ENCODE assay signal across 8 mouse cellular contexts in genomic region chr14:118919025-118919424, GRCm38 (mm10). TPM values are rescaled to one million over a fixed set of nuclear protein-coding genes. Genes with fewer than 3 reads are reported as not detected.
DNase-seq lines count a peak whose midpoint lies in the region; ATAC-seq and TF ChIP-seq lines count a peak whose summit lies in the region.

No protein-coding gene starts in this region.

- H3K36me3 ChIP-seq in forebrain, embryonic 11.5 days (ENCODE audit: control insufficient read depth, insufficient read depth, low read length) = no peaks in the 10 kb centered on the region; the same call in 1 of the 2 replicates
- H3K36me3 ChIP-seq in forebrain, embryonic 16.5 days (ENCODE audit: control insufficient read depth, insufficient read depth) = peaks cover 2% of the 10 kb centered on the region

- H3K9me3 ChIP-seq in forebrain, embryonic 11.5 days (ENCODE audit: control insufficient read depth, low read length) = no peaks in the 10 kb centered on the region
- H3K9me3 ChIP-seq in forebrain, embryonic 16.5 days (ENCODE audit: control insufficient read depth, low read length) = no peaks in the 10 kb centered on the region

- peaks cover 15% of the 10 kb centered on the region for H3K4me1 ChIP-seq in forebrain, embryonic 11.5 days (replicated peaks; ENCODE audit: control insufficient read depth, insufficient read depth, low read length)
- peaks cover 36% of the 10 kb centered on the region for H3K4me1 ChIP-seq in forebrain, embryonic 16.5 days (replicated peaks; ENCODE audit: control insufficient read depth, insufficient read depth, low read length)

- H3K9ac ChIP-seq in forebrain, embryonic 11.5 days (ENCODE audit: low read length) = no peak overlapping the region
- H3K9ac ChIP-seq in forebrain, embryonic 16.5 days (replicated peaks; ENCODE audit: low read depth, low read length) = no peak overlapping the region

- intact Hi-C loops in left cerebral cortex, adult 2 months (cut with DNase I) = no loop called here

- no peak overlapping the region for H3K4me3 ChIP-seq in forebrain, embryonic 11.5 days (ENCODE audit: low read depth, low read length)
- H3K4me3 ChIP-seq in forebrain, embryonic 16.5 days (replicated peaks; ENCODE audit: low read length) = no peak overlapping the region
- H3K4me3 ChIP-seq in left cerebral cortex, adult 2 months = no peak overlapping the region

- H3K4me2 ChIP-seq in forebrain, embryonic 11.5 days (ENCODE audit: low read depth, low read length, severe bottlenecking) = no peak overlapping the region
- no peak overlapping the region for H3K4me2 ChIP-seq in forebrain, embryonic 16.5 days (ENCODE audit: low read length)

- ATAC-seq in forebrain, embryonic 11.5 days (replicated peaks; ENCODE audit: low FRiP score) = 0 out of 2 replicates have a peak, but pooled peaks have one; percentile 28
- no peak for ATAC-seq in forebrain, embryonic 16.5 days
- 0 out of 2 replicates have a peak, but pooled peaks have one; percentile 41 for ATAC-seq in megakaryocyte, adult 5-6 weeks (ENCODE audit: poor library complexity, severe bottlenecking)

- peaks cover 14% of the 10 kb centered on the region for H3K27me3 ChIP-seq in forebrain, embryonic 11.5 days (ENCODE audit: control insufficient read depth, insufficient read depth, low read length)
- H3K27me3 ChIP-seq in forebrain, embryonic 16.5 days (replicated peaks; ENCODE audit: control insufficient read depth, insufficient read depth, low read length) = no peaks in the 10 kb centered on the region

- H3K27ac ChIP-seq in forebrain, embryonic 11.5 days (ENCODE audit: low read depth, low read length) = no peak overlapping the region
- H3K27ac ChIP-seq in forebrain, embryonic 16.5 days (ENCODE audit: low read length) = no peak overlapping the region
- H3K27ac ChIP-seq in left cerebral cortex, adult 2 months = no peak overlapping the region

- no peak for DNase-seq in forebrain, embryonic 11.5 days (ENCODE audit: low spot score)
- DNase-seq in left cerebral cortex, adult 2 months (ENCODE audit: extremely low spot score in 1 of 2, low spot score in 2 of 2) = peak in 1 of 2 experiments; percentile 33
- no peak for DNase-seq in left cerebral cortex, adult 9 months (ENCODE audit: low spot score in 2 of 2)
- DNase-seq in NIH3T3 (ENCODE audit: low read depth) = peak; percentile 64
- DNase-seq in ovary, adult 18-20 months (ENCODE audit: low spot score) = no peak
- DNase-seq in urinary bladder, postnatal 4 days (ENCODE audit: low spot score in 2 of 2) = no peak

- 75% methylated on average over 8 of the region's 8 CpGs for WGBS in forebrain, embryonic 11.5 days
- WGBS in forebrain, embryonic 16.5 days = 68% methylated on average over 8 of the region's 8 CpGs

- TF ChIP-seq CTCF in left cerebral cortex, adult 2 months (IDR thresholded peaks at IDR 0.05) = peak; percentile 72

RNA-seq across cellular contexts. Expression of gene Dzip1, which starts 6.2 kb away (rescaled TPM):
- 27.5 and 28.5 TPM in 2 replicates for polyA plus RNA-seq in forebrain, embryonic 11.5 days (2014; fragmentation: Nextera tagmentation; extraction: Ambion mirVana)
- polyA plus RNA-seq in forebrain, embryonic 16.5 days (2015; fragmentation: Nextera tagmentation; extraction: Ambion mirVana) = 42.3 and 46.7 TPM in 2 replicates
- total RNA-seq in left cerebral cortex, adult 2 months (2021) = 100 to 1,000 TPM; 101 to 117 TPM
- 0.02 and 0.36 TPM in 2 replicates for total RNA-seq in megakaryocyte, adult 5-6 weeks (2015)
- total RNA-seq in megakaryocyte, adult 5-6 weeks (2017) = 0.04 and 0.61 TPM in 2 replicates

RNA-seq across cellular contexts. Expression of gene Dnajc3, which starts 18.8 kb away (rescaled TPM):
- polyA plus RNA-seq in forebrain, embryonic 11.5 days (2014; fragmentation: Nextera tagmentation; extraction: Ambion mirVana) = 25.9 and 27.8 TPM in 2 replicates
- polyA plus RNA-seq in forebrain, embryonic 16.5 days (2015; fragmentation: Nextera tagmentation; extraction: Ambion mirVana) = 19.4 and 23.5 TPM in 2 replicates
- total RNA-seq in left cerebral cortex, adult 2 months (2021) = 10 to 100 TPM; 37.2 to 38.7 TPM
- total RNA-seq in megakaryocyte, adult 5-6 weeks (2015) = 42.9 and 43.6 TPM in 2 replicates
- 72.4 and 74.1 TPM in 2 replicates for total RNA-seq in megakaryocyte, adult 5-6 weeks (2017)

Comparison
In these comparisons a context has a peak if more than half of its experiments do, and no peak if none do; other contexts are left out.
1. RNA of gene Dzip1, which starts 6.2 kb away (total RNA-seq): 101 to 117 TPM in left cerebral cortex, adult 2 months; 0.02 to 0.61 TPM in megakaryocyte, adult 5-6 weeks; every median in the first group is over 10 times any median in the second.